Mouse (Mus musculus): ENCODE measurements around the gene Sostdc1. TPM values are rescaled to one million over a fixed set of nuclear protein-coding genes. Genes with fewer than 3 reads are reported as not detected.

Gene Sostdc1
- polyA plus RNA-seq, 1 experiment from 2014 or later = 3.2 TPM

GRCm38 (mm10) chr12:36316056-36316455 is 2.1 kb downstream of the Sostdc1 start:
- Histone ChIP-seq H3K9ac (ENCODE audit: low read length) (no peak overlapping the region), H3K27ac (replicated peaks) (no peak overlapping the region), H3K27me3 (ENCODE audit: control insufficient read depth, insufficient read depth, low read length) (no peaks in the 10 kb centered on the region), H3K36me3 (ENCODE audit: control insufficient read depth, insufficient read depth, low read length) (no peaks in the 10 kb centered on the region), H3K9me3 (ENCODE audit: control insufficient read depth, low read length) (no peaks in the 10 kb centered on the region), H3K4me2 (replicated peaks; ENCODE audit: low read depth) (no peak overlapping the region), H3K4me1 (replicated peaks; ENCODE audit: control insufficient read depth, insufficient read depth) (no peaks in the 10 kb centered on the region), H3K4me3 (ENCODE audit: low read depth, low read length) (no peak overlapping the region)
- TF ChIP-seq EP300 (optimal IDR thresholded peaks at IDR 0.05) = no peak
- no peak for TF ChIP-seq CTCF (IDR thresholded peaks at IDR 0.05; ENCODE audit: low read depth)
- ATAC-seq (ENCODE audit: low FRiP score, low TSS enrichment) (no peak), DNase-seq (ENCODE audit: low spot score) (no peak)
- WGBS = 61% methylated on average over 3 of the region's 3 CpGs

- DNase-seq (ENCODE audit: low spot score) (peak; percentile 71), ATAC-seq (ENCODE audit: low FRiP score, low TSS enrichment) (peak; percentile 80)
- WGBS = 5% methylated on average over 30 of the region's 30 CpGs
- Histone ChIP-seq H3K27ac (replicated peaks) (no peak overlapping the region), H3K4me1 (replicated peaks; ENCODE audit: control insufficient read depth, insufficient read depth) (no peaks in the 10 kb centered on the region), H3K4me3 (ENCODE audit: low read depth, low read length) (peak overlapping the region; percentile 36), H3K9me3 (ENCODE audit: control insufficient read depth, low read length) (no peaks in the 10 kb centered on the region), H3K27me3 (ENCODE audit: control insufficient read depth, insufficient read depth, low read length) (no peaks in the 10 kb centered on the region), H3K9ac (ENCODE audit: low read length) (peak overlapping the region; percentile 19), H3K36me3 (ENCODE audit: control insufficient read depth, insufficient read depth, low read length) (no peaks in the 10 kb centered on the region), H3K4me2 (replicated peaks; ENCODE audit: low read depth) (peak overlapping the region; percentile 60)
- TF ChIP-seq EP300 (optimal IDR thresholded peaks at IDR 0.05) (no peak), CTCF (IDR thresholded peaks at IDR 0.05; ENCODE audit: low read depth) (peak; percentile 7; the same call in 1 of the 2 replicates)
Measured at GRCm38 (mm10) chr12:36317036-36317819, 3.3 kb downstream of the Sostdc1 start.

GRCm38 (mm10) chr12:36317820-36318135 is 3.8 kb downstream of the Sostdc1 start:
- H3K4me2 ChIP-seq (replicated peaks; ENCODE audit: low read depth) = no peak overlapping the region
- TF ChIP-seq CTCF (IDR thresholded peaks at IDR 0.05; ENCODE audit: low read depth) = no peak
- ATAC-seq (ENCODE audit: low FRiP score, low TSS enrichment) (no peak), DNase-seq (ENCODE audit: low spot score) (no peak)
- no peak overlapping the region for H3K9ac ChIP-seq (ENCODE audit: low read length)
- H3K36me3 ChIP-seq (ENCODE audit: control insufficient read depth, insufficient read depth, low read length) = no peaks in the 10 kb centered on the region
- no peaks in the 10 kb centered on the region for H3K27me3 ChIP-seq (ENCODE audit: control insufficient read depth, insufficient read depth, low read length)
- WGBS = 23% methylated on average over 3 of the region's 3 CpGs
- no peak overlapping the region for H3K27ac ChIP-seq (replicated peaks)
- no peaks in the 10 kb centered on the region for H3K9me3 ChIP-seq (ENCODE audit: control insufficient read depth, low read length)
- no peak overlapping the region for H3K4me3 ChIP-seq (ENCODE audit: low read depth, low read length)
- no peaks in the 10 kb centered on the region for H3K4me1 ChIP-seq (replicated peaks; ENCODE audit: control insufficient read depth, insufficient read depth)

GRCm38 (mm10) chr12:36326101-36326521 is 12.2 kb downstream of the Sostdc1 start:
- H3K27me3 ChIP-seq (ENCODE audit: control insufficient read depth, insufficient read depth, low read length) = no peaks in the 10 kb centered on the region
- no peak overlapping the region for H3K27ac ChIP-seq (replicated peaks)
- TF ChIP-seq EP300 (optimal IDR thresholded peaks at IDR 0.05) (no peak), CTCF (IDR thresholded peaks at IDR 0.05; ENCODE audit: low read depth) (no peak)
- H3K4me1 ChIP-seq (replicated peaks; ENCODE audit: control insufficient read depth, insufficient read depth) = no peaks in the 10 kb centered on the region
- 63% methylated on average over 4 of the region's 4 CpGs for WGBS
- no peak overlapping the region for H3K4me2 ChIP-seq (replicated peaks; ENCODE audit: low read depth)
- no peak overlapping the region for H3K9ac ChIP-seq (ENCODE audit: low read length)
- DNase-seq (ENCODE audit: low spot score) (no peak), ATAC-seq (ENCODE audit: low FRiP score, low TSS enrichment) (no peak)
- H3K36me3 ChIP-seq (ENCODE audit: control insufficient read depth, insufficient read depth, low read length) = no peaks in the 10 kb centered on the region
- H3K4me3 ChIP-seq (ENCODE audit: low read depth, low read length) = no peak overlapping the region
- H3K9me3 ChIP-seq (ENCODE audit: control insufficient read depth, low read length) = no peaks in the 10 kb centered on the region

GRCm38 (mm10) chr12:36332676-36333075 is 18.7 kb downstream of the Sostdc1 start:
- 94% methylated on average over 1 of the region's 1 CpGs for WGBS
- Histone ChIP-seq H3K27me3 (ENCODE audit: control insufficient read depth, insufficient read depth, low read length) (no peaks in the 10 kb centered on the region), H3K4me1 (replicated peaks; ENCODE audit: control insufficient read depth, insufficient read depth) (no peaks in the 10 kb centered on the region), H3K4me2 (replicated peaks; ENCODE audit: low read depth) (no peak overlapping the region), H3K36me3 (ENCODE audit: control insufficient read depth, insufficient read depth, low read length) (no peaks in the 10 kb centered on the region), H3K4me3 (ENCODE audit: low read depth, low read length) (no peak overlapping the region), H3K9me3 (ENCODE audit: control insufficient read depth, low read length) (no peaks in the 10 kb centered on the region), H3K27ac (replicated peaks) (no peak overlapping the region), H3K9ac (ENCODE audit: low read length) (no peak overlapping the region)
- DNase-seq (ENCODE audit: low spot score) (no peak), ATAC-seq (ENCODE audit: low FRiP score, low TSS enrichment) (no peak)
- TF ChIP-seq EP300 (optimal IDR thresholded peaks at IDR 0.05) = no peak
- TF ChIP-seq CTCF (IDR thresholded peaks at IDR 0.05; ENCODE audit: low read depth) = no peak

GRCm38 (mm10) chr12:36333837-36334281 is 19.9 kb downstream of the Sostdc1 start:
- no peaks in the 10 kb centered on the region for H3K27me3 ChIP-seq (ENCODE audit: control insufficient read depth, insufficient read depth, low read length)
- DNase-seq (ENCODE audit: low spot score) (no peak), ATAC-seq (ENCODE audit: low FRiP score, low TSS enrichment) (no peak)
- no peaks in the 10 kb centered on the region for H3K9me3 ChIP-seq (ENCODE audit: control insufficient read depth, low read length)
- TF ChIP-seq EP300 (optimal IDR thresholded peaks at IDR 0.05) (no peak), CTCF (IDR thresholded peaks at IDR 0.05; ENCODE audit: low read depth) (no peak)
- no peak overlapping the region for H3K9ac ChIP-seq (ENCODE audit: low read length)
- H3K36me3 ChIP-seq (ENCODE audit: control insufficient read depth, insufficient read depth, low read length) = no peaks in the 10 kb centered on the region
- WGBS = 65% methylated on average over 9 of the region's 9 CpGs
- H3K4me3 ChIP-seq (ENCODE audit: low read depth, low read length) = no peak overlapping the region
- no peaks in the 10 kb centered on the region for H3K4me1 ChIP-seq (replicated peaks; ENCODE audit: control insufficient read depth, insufficient read depth)
- H3K27ac ChIP-seq (replicated peaks) = no peak overlapping the region
- no peak overlapping the region for H3K4me2 ChIP-seq (replicated peaks; ENCODE audit: low read depth)
